9 mouse cellular contexts compared by ENCODE assay signal in the genomic region with DNA sequence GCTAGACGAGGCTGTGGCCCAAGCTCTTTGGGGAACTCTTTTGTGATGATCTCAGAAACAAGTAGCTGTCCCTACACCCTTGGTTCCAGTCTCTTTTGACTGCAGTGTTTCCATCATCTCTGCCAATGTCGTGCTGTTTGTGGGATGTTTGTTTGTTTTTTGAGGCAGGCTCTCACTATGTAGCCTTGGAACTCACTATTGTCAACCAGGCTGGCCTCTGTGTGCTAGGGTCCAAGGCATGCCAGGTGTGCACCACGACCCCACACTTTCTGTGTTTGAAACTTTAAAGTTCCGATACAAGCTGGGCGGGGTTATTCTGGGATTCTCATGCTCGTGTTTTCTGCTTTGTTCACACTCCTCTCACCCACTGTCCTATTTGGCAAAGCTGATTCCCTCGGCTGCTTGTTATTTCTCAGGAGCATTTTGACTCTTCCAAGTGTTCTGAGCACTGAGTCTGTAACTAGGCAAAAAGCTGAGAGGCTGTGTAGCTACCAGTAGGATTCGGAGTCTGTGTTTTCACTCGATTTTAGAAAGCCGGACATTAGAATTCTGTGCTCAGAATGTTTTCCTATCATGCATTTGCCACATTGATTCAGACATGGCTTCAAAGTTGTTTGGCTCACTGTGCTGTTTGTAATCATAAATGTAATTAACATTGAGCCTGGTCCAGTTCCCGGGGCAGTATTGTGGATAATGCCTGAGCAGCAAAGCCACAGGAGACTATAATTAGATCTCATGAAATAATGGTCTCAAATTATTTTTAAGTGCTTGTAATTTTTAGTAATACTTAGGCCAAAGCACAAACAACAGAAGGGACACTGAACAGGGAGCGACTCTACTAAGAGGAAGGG. TPM values are rescaled to one million over a fixed set of nuclear protein-coding genes. Genes with fewer than 3 reads are reported as not detected.
DNase-seq lines count a peak whose midpoint lies in the region; ATAC-seq lines count a peak whose summit lies in the region.
"Had no signal": no experiment of that assay in that cellular context is flagged by ENCODE, and none has a peak within 500 bp of the region (broad histone marks: within the 10 kb centered on the region; RNA-seq: fewer than 3 reads in every experiment).

No protein-coding gene starts in this region.

- H3K27me3 ChIP-seq in embryonic facial prominence, embryonic 15.5 days, result no peaks in the 10 kb centered on the region
- H3K27me3 ChIP-seq in heart, embryonic 15.5 days, result no peaks in the 10 kb centered on the region
- H3K27me3 ChIP-seq in midbrain, embryonic 15.5 days (replicated peaks), result no peaks in the 10 kb centered on the region

- peaks cover 11% of the 10 kb centered on the region for H3K4me1 ChIP-seq in embryonic facial prominence, embryonic 15.5 days
- peaks cover 64% of the 10 kb centered on the region for H3K4me1 ChIP-seq in heart, embryonic 15.5 days (replicated peaks)
- H3K4me1 ChIP-seq in midbrain, embryonic 15.5 days, result peaks cover 17% of the 10 kb centered on the region

- no peaks in the 10 kb centered on the region for H3K9me3 ChIP-seq in embryonic facial prominence, embryonic 15.5 days (replicated peaks)
- H3K9me3 ChIP-seq in heart, embryonic 15.5 days (replicated peaks), result no peaks in the 10 kb centered on the region
- H3K9me3 ChIP-seq in midbrain, embryonic 15.5 days, result no peaks in the 10 kb centered on the region

- H3K4me3 ChIP-seq in embryonic facial prominence, embryonic 15.5 days (replicated peaks), result no peak overlapping the region
- no peak overlapping the region for H3K4me3 ChIP-seq in heart, embryonic 15.5 days
- no peak overlapping the region for H3K4me3 ChIP-seq in midbrain, embryonic 15.5 days
- H3K4me3 ChIP-seq: left cerebral cortex, adult 2 months had no signal

- peaks cover 26% of the 10 kb centered on the region for H3K36me3 ChIP-seq in embryonic facial prominence, embryonic 15.5 days
- H3K36me3 ChIP-seq in heart, embryonic 15.5 days, result peaks cover 30% of the 10 kb centered on the region
- peaks cover 4% of the 10 kb centered on the region; the same call in 1 of the 2 replicates for H3K36me3 ChIP-seq in midbrain, embryonic 15.5 days (replicated peaks)

- H3K9ac ChIP-seq in embryonic facial prominence, embryonic 15.5 days, result no peak overlapping the region
- no peak overlapping the region for H3K9ac ChIP-seq in heart, embryonic 15.5 days
- H3K9ac ChIP-seq in midbrain, embryonic 15.5 days, result no peak overlapping the region

- no peak for ATAC-seq in embryonic facial prominence, embryonic 15.5 days (ENCODE audit: insufficient number of reproducible peaks, low FRiP score, low TSS enrichment, low read depth)
- peak; percentile 15; the same call in 1 of the 2 replicates for ATAC-seq in heart, embryonic 15.5 days (replicated peaks; ENCODE audit: insufficient number of reproducible peaks, insufficient read depth, low FRiP score, low read depth)
- ATAC-seq in midbrain, embryonic 15.5 days (replicated peaks), result peak; percentile 4; the same call in 1 of the 2 replicates

- intact Hi-C loops in left cerebral cortex, postnatal 36 days (cut with DNase I), result no loop called here

- WGBS in embryonic facial prominence, embryonic 15.5 days, result 44% methylated on average over 12 of the region's 12 CpGs
- WGBS in heart, embryonic 15.5 days, result 50% methylated on average over 12 of the region's 12 CpGs
- 66% methylated on average over 12 of the region's 12 CpGs for WGBS in midbrain, embryonic 15.5 days

- peak; percentile 25 for DNase-seq in left cerebral cortex, postnatal 36 days (ENCODE audit: low spot score in 2 of 2)
- DNase-seq in left cerebral cortex, adult 9 months (ENCODE audit: low spot score in 2 of 2), result no peak
- no peak for DNase-seq in cerebellum, postnatal 14 days
- DNase-seq in right cerebral cortex, postnatal 25 days, result no peak
- DNase-seq: cerebellum, adult 9-10 months had no signal

- H3K27ac ChIP-seq in embryonic facial prominence, embryonic 15.5 days (replicated peaks), result 0 out of 2 replicates have a peak overlapping the region, but pooled peaks have one; percentile 18
- peak overlapping the region; percentile 66 for H3K27ac ChIP-seq in heart, embryonic 15.5 days
- H3K27ac ChIP-seq in midbrain, embryonic 15.5 days, result peak overlapping the region; percentile 52; the same call in 1 of the 2 replicates
- H3K27ac ChIP-seq: left cerebral cortex, adult 2 months had no signal

- H3K4me2 ChIP-seq in embryonic facial prominence, embryonic 15.5 days (replicated peaks), result no peak overlapping the region
- no peak overlapping the region for H3K4me2 ChIP-seq in heart, embryonic 15.5 days
- no peak overlapping the region for H3K4me2 ChIP-seq in midbrain, embryonic 15.5 days

RNA-seq across cellular contexts. Expression of gene Gnpnat1, which starts 51.2 kb away (rescaled TPM):
- 10 to 100 TPM; 14.3 to 14.6 TPM for total RNA-seq in left cerebral cortex, postnatal 36 days (2021)
- polyA plus RNA-seq in embryonic facial prominence, embryonic 15.5 days (2015; fragmentation: Nextera tagmentation; extraction: Ambion mirVana), result 42.1 and 42.6 TPM in 2 replicates
- polyA plus RNA-seq in heart, embryonic 15.5 days (2015; fragmentation: Nextera tagmentation; extraction: Ambion mirVana), result 21.8 and 21.9 TPM in 2 replicates
- 26.3 and 30.2 TPM in 2 replicates for polyA plus RNA-seq in midbrain, embryonic 15.5 days (2015; fragmentation: Nextera tagmentation; extraction: Ambion mirVana)

Comparison
In these comparisons a context has a peak if more than half of its experiments do, and no peak if none do; other contexts are left out.
1. DNase-seq: peak in left cerebral cortex, postnatal 36 days (2 of 2); none in left cerebral cortex, adult 9 months (0 of 2), cerebellum, postnatal 14 days (0 of 2) and right cerebral cortex, postnatal 25 days (single experiment).
2. Peak in every context shown above with its lines, with median percentiles within 50 percentile points of each other: H3K27ac ChIP-seq.